Mouse (Mus musculus): ENCODE measurements around the gene Ssbp3. TPM values are rescaled to one million over a fixed set of nuclear protein-coding genes. Genes with fewer than 3 reads are reported as not detected.

Gene Ssbp3
- polyA plus RNA-seq, 1 experiment = 43.2 TPM

- DNase-seq = no peak
- Histone ChIP-seq H3K4me3 (replicated peaks; ENCODE audit: extremely low read depth, low read depth, low read length) (no peak overlapping the region), H3K4me1 (ENCODE audit: control insufficient read depth, insufficient read depth, low read length) (peaks cover 6% of the 10 kb centered on the region)
- 19% methylated on average over 13 of the region's 13 CpGs for WGBS
- TF ChIP-seq CTCF (IDR thresholded peaks at IDR 0.05; ENCODE audit: insufficient read depth, low read length) (no peak), POLR2A (IDR thresholded peaks at IDR 0.05; ENCODE audit: borderline replicate concordance, extremely low read depth, low read depth, low read length) (no peak)
Observed at GRCm38 (mm10) chr4:106996305-106997076, 86.0 kb downstream of the Ssbp3 start.

GRCm38 (mm10) chr4:107001259-107001810 is 90.8 kb downstream of the Ssbp3 start:
- TF ChIP-seq CTCF (IDR thresholded peaks at IDR 0.05; ENCODE audit: insufficient read depth, low read length) = no peak
- no peak for TF ChIP-seq POLR2A (IDR thresholded peaks at IDR 0.05; ENCODE audit: borderline replicate concordance, extremely low read depth, low read depth, low read length)
- no peak for DNase-seq
- 71% methylated on average over 5 of the region's 5 CpGs for WGBS
- Histone ChIP-seq H3K4me1 (ENCODE audit: control insufficient read depth, insufficient read depth, low read length) (peaks cover 4% of the 10 kb centered on the region; the same call in 1 of the 2 replicates), H3K4me3 (replicated peaks; ENCODE audit: extremely low read depth, low read depth, low read length) (no peak overlapping the region)

- no peak for DNase-seq
- no peak for TF ChIP-seq POLR2A (IDR thresholded peaks at IDR 0.05; ENCODE audit: borderline replicate concordance, extremely low read depth, low read depth, low read length)
- TF ChIP-seq CTCF (IDR thresholded peaks at IDR 0.05; ENCODE audit: insufficient read depth, low read length) = no peak
- 76% methylated on average over 14 of the region's 14 CpGs for WGBS
- Histone ChIP-seq H3K4me3 (replicated peaks; ENCODE audit: extremely low read depth, low read depth, low read length) (no peak overlapping the region), H3K4me1 (ENCODE audit: control insufficient read depth, insufficient read depth, low read length) (0 out of 2 replicates have a peak, but pooled peaks cover 2% of the 10 kb centered on the region)
Observed at GRCm38 (mm10) chr4:107001916-107002488, 91.5 kb downstream of the Ssbp3 start.

- WGBS = 73% methylated on average over 11 of the region's 11 CpGs
- DNase-seq = no peak
- 0 out of 2 replicates have a peak, but pooled peaks cover 2% of the 10 kb centered on the region for H3K4me1 ChIP-seq (ENCODE audit: control insufficient read depth, insufficient read depth, low read length)
- no peak overlapping the region for H3K4me3 ChIP-seq (replicated peaks; ENCODE audit: extremely low read depth, low read depth, low read length)
- no peak for TF ChIP-seq CTCF (IDR thresholded peaks at IDR 0.05; ENCODE audit: insufficient read depth, low read length)
- no peak for TF ChIP-seq POLR2A (IDR thresholded peaks at IDR 0.05; ENCODE audit: borderline replicate concordance, extremely low read depth, low read depth, low read length)
Observed at GRCm38 (mm10) chr4:107002517-107003165, 92.1 kb downstream of the Ssbp3 start.

GRCm38 (mm10) chr4:107003199-107003598 is 92.7 kb downstream of the Ssbp3 start:
- WGBS = 80% methylated on average over 2 of the region's 2 CpGs
- H3K4me1 ChIP-seq (ENCODE audit: control insufficient read depth, insufficient read depth, low read length) = 0 out of 2 replicates have a peak, but pooled peaks cover 2% of the 10 kb centered on the region
- no peak for DNase-seq
- TF ChIP-seq POLR2A (IDR thresholded peaks at IDR 0.05; ENCODE audit: borderline replicate concordance, extremely low read depth, low read depth, low read length) = no peak
- TF ChIP-seq CTCF (IDR thresholded peaks at IDR 0.05; ENCODE audit: insufficient read depth, low read length) = no peak
- H3K4me3 ChIP-seq (replicated peaks; ENCODE audit: extremely low read depth, low read depth, low read length) = no peak overlapping the region

GRCm38 (mm10) chr4:107003786-107004185 is 93.3 kb downstream of the Ssbp3 start:
- DNase-seq = no peak
- TF ChIP-seq POLR2A (IDR thresholded peaks at IDR 0.05; ENCODE audit: borderline replicate concordance, extremely low read depth, low read depth, low read length) (no peak), CTCF (IDR thresholded peaks at IDR 0.05; ENCODE audit: insufficient read depth, low read length) (no peak)
- no peak overlapping the region for H3K4me3 ChIP-seq (replicated peaks; ENCODE audit: extremely low read depth, low read depth, low read length)
- WGBS = 90% methylated on average over 3 of the region's 3 CpGs
- 0 out of 2 replicates have a peak, but pooled peaks cover 2% of the 10 kb centered on the region for H3K4me1 ChIP-seq (ENCODE audit: control insufficient read depth, insufficient read depth, low read length)

GRCm38 (mm10) chr4:107004346-107004745 is 93.8 kb downstream of the Ssbp3 start:
- 67% methylated on average over 3 of the region's 3 CpGs for WGBS
- Histone ChIP-seq H3K4me3 (replicated peaks; ENCODE audit: extremely low read depth, low read depth, low read length) (no peak overlapping the region), H3K4me1 (ENCODE audit: control insufficient read depth, insufficient read depth, low read length) (0 out of 2 replicates have a peak, but pooled peaks cover 2% of the 10 kb centered on the region)
- no peak for TF ChIP-seq CTCF (IDR thresholded peaks at IDR 0.05; ENCODE audit: insufficient read depth, low read length)
- TF ChIP-seq POLR2A (IDR thresholded peaks at IDR 0.05; ENCODE audit: borderline replicate concordance, extremely low read depth, low read depth, low read length) = no peak
- no peak for DNase-seq

- WGBS = 78% methylated on average over 5 of the region's 5 CpGs
Observed at GRCm38 (mm10) chr4:107005166-107005565, 94.7 kb downstream of the Ssbp3 start.

GRCm38 (mm10) chr4:107006229-107006628 is 95.7 kb downstream of the Ssbp3 start:
- Histone ChIP-seq H3K4me3 (replicated peaks; ENCODE audit: extremely low read depth, low read depth, low read length) (no peak overlapping the region), H3K4me1 (ENCODE audit: control insufficient read depth, insufficient read depth, low read length) (0 out of 2 replicates have a peak, but pooled peaks cover 2% of the 10 kb centered on the region)
- TF ChIP-seq CTCF (IDR thresholded peaks at IDR 0.05; ENCODE audit: insufficient read depth, low read length) (no peak), POLR2A (IDR thresholded peaks at IDR 0.05; ENCODE audit: borderline replicate concordance, extremely low read depth, low read depth, low read length) (no peak)
- DNase-seq = no peak
- 47% methylated on average over 4 of the region's 4 CpGs for WGBS

More at GRCm38 (mm10) chr4:107005166-107005565, 94.7 kb downstream of the Ssbp3 start:
- Histone ChIP-seq H3K4me1 (ENCODE audit: control insufficient read depth, insufficient read depth, low read length) (0 out of 2 replicates have a peak, but pooled peaks cover 2% of the 10 kb centered on the region), H3K4me3 (replicated peaks; ENCODE audit: extremely low read depth, low read depth, low read length) (no peak overlapping the region)
- DNase-seq = no peak
- TF ChIP-seq CTCF (IDR thresholded peaks at IDR 0.05; ENCODE audit: insufficient read depth, low read length) (no peak), POLR2A (IDR thresholded peaks at IDR 0.05; ENCODE audit: borderline replicate concordance, extremely low read depth, low read depth, low read length) (no peak)

All from lung, adult 2 months (tissue).